In the genomic region with DNA sequence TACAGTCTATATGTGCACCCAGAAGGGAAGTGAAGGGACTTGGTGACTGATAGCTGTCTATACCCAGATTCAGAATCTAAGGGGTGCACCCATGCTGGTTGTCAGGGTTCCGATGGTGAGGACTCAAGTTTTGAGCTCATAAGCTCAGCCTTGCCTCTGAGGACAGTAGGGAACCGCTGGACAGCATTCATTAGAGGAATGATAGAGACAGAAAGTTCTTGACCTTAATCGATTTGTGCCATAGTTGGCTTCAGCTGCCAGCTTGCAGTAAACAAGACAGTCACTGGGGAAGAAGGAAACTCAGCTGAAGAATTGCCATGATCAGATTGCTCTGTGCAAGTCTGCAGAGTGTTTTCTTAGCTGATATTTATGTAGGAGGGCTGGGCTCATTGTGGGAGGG, we compare ENCODE assay signal across 17 mouse cellular contexts.
"Had no signal": no experiment of that assay in that cellular context is flagged by ENCODE, and none has a peak within 500 bp of the region (broad histone marks: within the 10 kb centered on the region; RNA-seq: fewer than 3 reads in every experiment).

No protein-coding gene starts in this region.

- H3K9me3 ChIP-seq: neural tube, embryonic 12.5 days; neural tube, embryonic 13.5 days; neural tube, embryonic 15.5 days; stomach, embryonic 15.5 days had no signal

- H3K9ac ChIP-seq: neural tube, embryonic 12.5 days; neural tube, embryonic 13.5 days; neural tube, embryonic 15.5 days; stomach, embryonic 15.5 days had no signal

- H3K27me3 ChIP-seq: neural tube, embryonic 12.5 days; neural tube, embryonic 13.5 days; neural tube, embryonic 15.5 days; stomach, embryonic 15.5 days had no signal

- H3K4me1 ChIP-seq: neural tube, embryonic 12.5 days; neural tube, embryonic 13.5 days; neural tube, embryonic 15.5 days; stomach, embryonic 15.5 days had no signal

- H3K36me3 ChIP-seq: neural tube, embryonic 12.5 days; neural tube, embryonic 13.5 days; neural tube, embryonic 15.5 days; stomach, embryonic 15.5 days had no signal

- H3K27ac ChIP-seq: neural tube, embryonic 12.5 days; neural tube, embryonic 13.5 days; neural tube, embryonic 15.5 days; stomach, embryonic 15.5 days; stomach, postnatal 0 days had no signal

- H3K4me3 ChIP-seq: neural tube, embryonic 12.5 days; neural tube, embryonic 13.5 days; neural tube, embryonic 15.5 days; stomach, embryonic 15.5 days had no signal

- H3K4me2 ChIP-seq: neural tube, embryonic 12.5 days; neural tube, embryonic 13.5 days; neural tube, embryonic 15.5 days; stomach, embryonic 15.5 days had no signal

- DNase-seq: retina, postnatal 1 day; right cerebral cortex, adult 18-20 months; right cerebral cortex, postnatal 14 days; right cerebral cortex, postnatal 25 days; right cerebral cortex, postnatal 4 days; spleen, adult 18-20 months; thymus, adult 18-20 months; thymus, adult 2 months; thymus, postnatal 14 days; thymus, postnatal 25 days; thymus, postnatal 36 days; thymus, postnatal 4 days had no signal
